Mouse (Mus musculus) Muller cell, postnatal 12 days (primary cell): ENCODE measurements around the gene Abhd5.

Source experiments
- DNase-seq: peaks from one replicate; pipeline ENCODE4 v3.0.0-alpha.2; 2015; ENCODE audit errors: inconsistent ontology term

Gene Abhd5

GRCm38 (mm10) chr9:122346059-122346458 is 5.3 kb upstream of the Abhd5 start:
- no peak for DNase-seq

GRCm38 (mm10) chr9:122347882-122348281 is 3.5 kb upstream of the Abhd5 start:
- no peak for DNase-seq

- no peak for DNase-seq
Observed at GRCm38 (mm10) chr9:122349286-122349685, 2.1 kb upstream of the Abhd5 start.

GRCm38 (mm10) chr9:122350396-122351130 is 845 bp upstream of the Abhd5 start:
- DNase-seq: no peak

- DNase-seq: no peak
Observed at GRCm38 (mm10) chr9:122352025-122352392, 601 bp downstream of the Abhd5 start.

GRCm38 (mm10) chr9:122352911-122353310 is 1.5 kb downstream of the Abhd5 start:
- DNase-seq: no peak

- no peak for DNase-seq
Observed at GRCm38 (mm10) chr9:122354240-122354639, 2.8 kb downstream of the Abhd5 start.

- no peak for DNase-seq
Observed at GRCm38 (mm10) chr9:122357073-122357472, 5.7 kb downstream of the Abhd5 start.

- DNase-seq: no peak
Observed at GRCm38 (mm10) chr9:122357626-122358025, 6.2 kb downstream of the Abhd5 start.

GRCm38 (mm10) chr9:122364171-122364570 is 12.8 kb downstream of the Abhd5 start:
- DNase-seq: peak; percentile 25

- no peak for DNase-seq
Observed at GRCm38 (mm10) chr9:122370292-122370794, 18.9 kb downstream of the Abhd5 start.

GRCm38 (mm10) chr9:122372506-122372905 is 21.1 kb downstream of the Abhd5 start:
- no peak for DNase-seq

GRCm38 (mm10) chr9:122372991-122373390 is 21.6 kb downstream of the Abhd5 start:
- no peak for DNase-seq

GRCm38 (mm10) chr9:122378986-122379385 is 27.6 kb downstream of the Abhd5 start:
- no peak for DNase-seq

GRCm38 (mm10) chr9:122380959-122381358 is 29.6 kb downstream of the Abhd5 start:
- no peak for DNase-seq

- no peak for DNase-seq
Observed at GRCm38 (mm10) chr9:122382006-122382405, 30.6 kb downstream of the Abhd5 start.

- DNase-seq: no peak
Observed at GRCm38 (mm10) chr9:122386015-122386414, 34.6 kb downstream of the Abhd5 start.

- DNase-seq: no peak
Observed at GRCm38 (mm10) chr9:122389287-122389920, 38.0 kb downstream of the Abhd5 start.

GRCm38 (mm10) chr9:122395816-122396215 is 44.4 kb downstream of the Abhd5 start:
- DNase-seq: no peak

GRCm38 (mm10) chr9:122397156-122397555 is 45.7 kb downstream of the Abhd5 start:
- no peak for DNase-seq

- no peak for DNase-seq
Observed at GRCm38 (mm10) chr9:122398746-122399145, 47.3 kb downstream of the Abhd5 start.

- DNase-seq: no peak
Observed at GRCm38 (mm10) chr9:122401239-122401638, 49.8 kb downstream of the Abhd5 start.
